Mouse (Mus musculus): ENCODE measurements around the gene Htatsf1.

The Htatsf1 gene

GRCm38 (mm10) chrX:57053174-57053992, at the start of gene Htatsf1:
Htatsf1 (plus strand) TSS chrX:57053583.
- peak; percentile 82 for DNase-seq (ENCODE audit: low spot score)

- DNase-seq (ENCODE audit: low spot score), result no peak
Measured at GRCm38 (mm10) chrX:57012891-57013290, 40.5 kb upstream of the Htatsf1 start.

DNA sequence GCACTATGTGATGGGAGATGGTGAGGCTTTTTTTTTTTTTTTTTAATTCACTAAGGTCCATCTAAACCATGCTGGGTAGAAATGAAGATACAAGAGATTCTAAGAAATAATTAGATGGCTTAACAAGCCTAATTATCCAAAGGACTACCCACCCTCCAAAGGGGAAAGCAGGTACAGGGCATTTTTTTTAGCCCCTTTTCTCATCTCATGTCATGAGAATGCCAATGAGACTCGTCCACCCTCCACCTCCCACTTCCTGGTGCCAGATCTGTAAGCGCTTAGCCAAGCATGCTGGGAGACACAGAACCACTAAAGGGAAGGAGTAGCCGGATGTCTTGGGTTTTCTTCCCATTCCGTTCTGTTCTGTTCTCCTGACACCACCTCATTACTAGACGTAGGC, 10.6 kb upstream of the Htatsf1 start, which contains the start of gene Brs3:
Brs3 (plus strand) TSS at position 301 of the 400 bp plus-strand sequence.
- DNase-seq (ENCODE audit: low spot score), result no peak

DNA sequence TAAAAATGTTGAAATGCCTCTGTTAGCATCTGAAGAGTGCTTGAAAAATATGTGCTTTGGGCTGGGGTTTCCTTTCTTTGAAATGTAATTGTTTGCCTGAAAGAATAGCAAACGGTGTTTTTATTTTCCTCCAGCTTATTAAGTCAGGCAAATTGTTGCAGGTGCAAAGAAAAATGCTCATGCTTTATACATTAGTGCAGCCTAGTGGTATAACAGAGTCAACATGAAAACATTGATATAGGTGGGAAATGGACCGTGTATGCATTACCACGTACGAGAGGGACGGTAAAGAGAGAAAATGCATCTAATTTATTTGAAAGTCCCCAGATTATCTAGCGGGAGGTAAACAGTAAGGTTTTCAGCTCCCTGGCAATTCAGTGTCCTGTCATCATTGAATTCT, 9.5 kb upstream of the Htatsf1 start:
- no peak for DNase-seq (ENCODE audit: low spot score)

DNA sequence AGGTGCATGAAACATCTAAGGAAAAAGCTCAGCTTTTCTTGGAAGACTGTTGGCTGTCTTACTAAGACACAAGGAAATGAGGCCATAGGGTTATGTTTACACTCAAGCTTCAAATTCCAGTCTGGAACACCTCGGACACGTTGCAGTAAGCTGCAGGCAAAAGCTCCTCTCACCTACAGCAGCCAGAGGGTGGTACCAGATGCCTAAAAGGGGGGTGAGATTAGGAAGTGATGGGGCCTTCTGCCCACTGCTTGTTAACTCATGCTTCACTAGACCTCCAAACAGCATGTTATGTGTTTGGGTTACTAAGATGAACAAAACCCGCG, 572 bp upstream of the Htatsf1 start:
- DNase-seq (ENCODE audit: low spot score), result no peak

- DNase-seq (ENCODE audit: low spot score), result no peak
Measured at GRCm38 (mm10) chrX:57053993-57054385, 606 bp downstream of the Htatsf1 start.

- no peak for DNase-seq (ENCODE audit: low spot score)
Measured at GRCm38 (mm10) chrX:57081496-57081895, 28.1 kb downstream of the Htatsf1 start.

- no peak for DNase-seq (ENCODE audit: low spot score)
Measured at GRCm38 (mm10) chrX:57087806-57088205, 34.4 kb downstream of the Htatsf1 start, which contains the start of gene Vgll1. Vgll1 (plus strand) TSS chrX:57088106.

DNA sequence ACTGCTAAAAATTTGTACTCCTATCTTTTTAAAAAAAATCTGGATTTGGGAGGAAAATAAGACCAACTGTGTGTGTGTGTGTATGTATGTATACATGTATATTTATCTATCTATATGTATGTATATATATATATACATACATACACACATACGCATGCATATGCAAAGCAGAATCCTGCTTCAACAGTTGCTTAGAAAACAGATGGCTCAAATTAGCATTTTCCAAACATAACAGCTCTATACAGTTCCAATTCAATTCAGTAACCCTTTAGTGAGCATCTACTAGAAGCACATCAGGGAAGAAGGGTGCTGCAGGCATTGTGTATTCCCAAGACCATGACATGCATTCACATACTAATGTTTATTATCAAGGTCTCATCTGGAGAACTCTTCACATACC, 50.0 kb downstream of the Htatsf1 start:
- DNase-seq (ENCODE audit: low spot score), result no peak

DNA sequence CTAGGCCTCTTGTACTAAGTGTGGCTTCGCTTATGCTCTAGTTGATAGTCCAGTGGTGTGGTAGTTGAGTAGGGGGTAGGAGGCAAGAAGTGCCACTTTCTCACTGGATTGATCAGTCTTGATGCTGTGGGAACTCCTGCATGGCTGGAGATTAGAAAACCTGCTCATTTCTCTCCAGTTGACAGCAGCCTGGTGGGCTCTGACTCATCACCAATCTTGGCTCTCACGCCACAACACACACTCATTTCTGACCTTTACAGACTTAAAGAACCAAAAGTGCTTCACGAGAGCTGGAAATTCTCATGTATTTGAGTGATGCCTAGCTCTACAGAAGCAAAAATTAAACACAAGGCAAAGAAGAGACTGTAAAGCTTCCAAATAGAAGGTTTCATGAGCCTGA, 53.6 kb downstream of the Htatsf1 start:
- DNase-seq (ENCODE audit: low spot score), result no peak

Measured in testis, postnatal 14 days (tissue).